Mouse (Mus musculus) kidney, adult 2 months (tissue): ENCODE measurements around the gene Rp9.

Experiments
- CTCF ChIP-seq: fragments of 200-500 bp; conservative IDR thresholded peaks from 2 replicates; pipeline ENCODE4 v1.5.1; 2011; ENCODE audit warnings: low read depth, mild to moderate bottlenecking, control low read depth, low read length, moderate library complexity, mixed read lengths; ENCODE audit not compliant: insufficient read depth, insufficient read length
- POLR2A ChIP-seq: fragments of 200-500 bp; IDR thresholded peaks from one replicate; pipeline ENCODE4 v1.6.1; 2011; ENCODE audit warnings: low read depth, low read length, control low read depth

- TF ChIP-seq CTCF = no peak
- no peak for TF ChIP-seq POLR2A
These were observed 49.7 kb downstream of the Rp9 start for GRCm38 (mm10) chr9:22419877-22420276.
